Comparison of ENCODE assay signal across 8 mouse cellular contexts in genomic region chr17:30612075-30612859, GRCm38 (mm10). TPM values are rescaled to one million over a fixed set of nuclear protein-coding genes. Genes with fewer than 3 reads are reported as not detected.
DNase-seq lines count a peak whose midpoint lies in the region; ATAC-seq and TF ChIP-seq lines count a peak whose summit lies in the region.

No protein-coding gene starts in this region.

- no peak for TF ChIP-seq RAD21 in MEL (IDR thresholded peaks at IDR 0.05; ENCODE audit: low read depth, low read length)

- peaks cover 39 to 41% of the 10 kb centered on the region in 2 experiments for H3K4me1 ChIP-seq in MEL (ENCODE audit: control insufficient read depth in 1 of 2, insufficient read depth in 2 of 2, low read length in 2 of 2)
- peaks cover 9% of the 10 kb centered on the region for H3K4me1 ChIP-seq in lung, embryonic 16.5 days (replicated peaks; ENCODE audit: control insufficient read depth, insufficient read depth, low read length)

- H3K4me2 ChIP-seq in lung, embryonic 16.5 days (ENCODE audit: low read depth, low read length): peak overlapping the region; percentile 75

- DNase-seq in MEL (ENCODE audit: low read depth, low spot score): peak; percentile 100
- DNase-seq in cerebellum, adult 8-10 months: peak; percentile 100
- peak; percentile 98 for DNase-seq in forelimb bud, embryonic 11.5 days (ENCODE audit: low read depth, low spot score)
- DNase-seq in layer of hippocampus, adult 9-10 months (ENCODE audit: low spot score): peak; percentile 100
- DNase-seq in ovary, postnatal 10 days (ENCODE audit: low spot score): peak; percentile 100
- peak; percentile 98 for DNase-seq in thymus, postnatal 10 days (ENCODE audit: low spot score in 2 of 2)

- peaks cover 4 to 52% of the 10 kb centered on the region in 2 experiments; a peak in 3 of 4 replicates for H3K36me3 ChIP-seq in MEL (ENCODE audit: control insufficient read depth in 1 of 2, insufficient read depth in 2 of 2, low read length in 2 of 2)
- H3K36me3 ChIP-seq in lung, embryonic 16.5 days (ENCODE audit: control insufficient read depth, insufficient read depth, low read length): no peaks in the 10 kb centered on the region

- no peak for TF ChIP-seq EP300 in MEL (IDR thresholded peaks at IDR 0.05; ENCODE audit: low read depth in 1 of 2, low read length in 2 of 2)

- H3K27ac ChIP-seq in MEL (ENCODE audit: control insufficient read depth, low read depth, low read length): peak overlapping the region; percentile 89
- peak overlapping the region; percentile 90 for H3K27ac ChIP-seq in lung, embryonic 16.5 days (ENCODE audit: low read length)

- peak overlapping the region; percentile 89 to 96 for H3K4me3 ChIP-seq in MEL (ENCODE audit: control insufficient read depth in 1 of 2, insufficient read depth in 1 of 2, low read depth in 2 of 2, low read length in 2 of 2)
- peak overlapping the region; percentile 79 for H3K4me3 ChIP-seq in lung, embryonic 16.5 days (ENCODE audit: low read length)

- H3K9ac ChIP-seq in MEL (ENCODE audit: control insufficient read depth, low read depth, low read length, poor library complexity, severe bottlenecking): peak overlapping the region; percentile 90
- H3K9ac ChIP-seq in lung, embryonic 16.5 days (ENCODE audit: low read length): peak overlapping the region; percentile 91

- peak; percentile 97 to 98 for TF ChIP-seq POLR2A in MEL (IDR thresholded peaks at IDR 0.05; ENCODE audit: control insufficient read depth in 1 of 2, insufficient read depth in 1 of 2, low read depth in 1 of 2, low read length in 2 of 2, poor library complexity in 1 of 2)

- TF ChIP-seq CTCF in MEL (IDR thresholded peaks at IDR 0.05 in 2 of 3, conservative IDR thresholded peaks at IDR 0.05 in 1 of 3; ENCODE audit: control insufficient read depth in 1 of 3, insufficient read depth in 1 of 3, low read depth in 2 of 3, low read length in 3 of 3, poor library complexity in 1 of 3, severe bottlenecking in 1 of 3): peak in 1 of 3 experiments; percentile 55; a peak in 2 of 6 replicates

- WGBS in lung, embryonic 16.5 days: under 1% methylated on average over 34 of the region's 34 CpGs

- peak; percentile 100 for ATAC-seq in hematopoietic stem cell, adult 5-6 weeks (replicated peaks in 1 of 2; ENCODE audit: insufficient read depth in 1 of 2, low FRiP score in 2 of 2, low TSS enrichment in 1 of 2, low read depth in 1 of 2, poor library complexity in 2 of 2, severe bottlenecking in 2 of 2)
- ATAC-seq in lung, embryonic 16.5 days (ENCODE audit: low read depth): peak; percentile 100

- H3K79me2 ChIP-seq in MEL (ENCODE audit: control insufficient read depth, insufficient read depth, low read length, poor library complexity): peaks cover 37% of the 10 kb centered on the region

- no peaks in the 10 kb centered on the region for H3K9me3 ChIP-seq in MEL (replicated peaks; ENCODE audit: insufficient read depth, low read length)
- H3K9me3 ChIP-seq in lung, embryonic 16.5 days (ENCODE audit: control insufficient read depth, low read length): no peaks in the 10 kb centered on the region

- H3K27me3 ChIP-seq in MEL (ENCODE audit: control insufficient read depth in 1 of 2, insufficient read depth in 2 of 2, low read length in 2 of 2): no peaks in the 10 kb centered on the region
- H3K27me3 ChIP-seq in lung, embryonic 16.5 days (ENCODE audit: control insufficient read depth, insufficient read depth, low read depth, low read length): no peaks in the 10 kb centered on the region

TF ChIP-seq in MEL, 35 proteins besides CTCF, POLR2A, EP300 and RAD21:
- TF ChIP-seq POLR2AphosphoS5 (IDR thresholded peaks at IDR 0.05; ENCODE audit: borderline replicate concordance, low read depth, low read length) (0 out of 2 replicates have a peak, but pooled peaks have one; percentile 76), TBP (IDR thresholded peaks at IDR 0.05; ENCODE audit: low read depth, low read length) (peak; percentile 90), USF2 (IDR thresholded peaks at IDR 0.05; ENCODE audit: borderline replicate concordance in 1 of 2, insufficient read depth in 1 of 2, low read depth in 1 of 2, low read length in 2 of 2) (no peak), ETS1 (IDR thresholded peaks at IDR 0.05; ENCODE audit: low read depth, low read length) (no peak), MAZ (IDR thresholded peaks at IDR 0.05; ENCODE audit: low read depth, low read length) (no peak), UBTF (IDR thresholded peaks at IDR 0.05; ENCODE audit: borderline replicate concordance, insufficient read depth, low read depth, low read length) (peak; percentile 90; the same call in 1 of the 2 replicates), NELFE (IDR thresholded peaks at IDR 0.05; ENCODE audit: low read depth, low read length) (no peak)

RNA-seq across cellular contexts. Expression of gene Dnah8, which starts 11.9 kb away (rescaled TPM):
- 12.3 and 15.4 TPM in 2 replicates for total RNA-seq in MEL (2012; rRNA removed)
- polyA plus RNA-seq in MEL (2012; ENCODE audit: insufficient read depth in 1 of 2, insufficient read length in 2 of 2, low read depth in 1 of 2, low replicate concordance in 2 of 2, missing spikeins in 1 of 2): 100 to 1,000 TPM in 1 of 2 experiments, 10 to 100 TPM in 1; 19.5 to 143 TPM
- 36.0 and 56.8 TPM in 2 replicates for total RNA-seq in hematopoietic stem cell, adult 5-6 weeks (2017)
- 8.8 and 9.2 TPM in 2 replicates for polyA plus RNA-seq in lung, embryonic 16.5 days (2015; fragmentation: Nextera tagmentation; extraction: Ambion mirVana)

RNA-seq across cellular contexts. Expression of gene Glo1, which starts 14.4 kb away (rescaled TPM):
- 258 and 260 TPM in 2 replicates for total RNA-seq in MEL (2012; rRNA removed)
- 100 to 1,000 TPM in 1 of 2 experiments, 10 to 100 TPM in 1; 58.5 to 288 TPM for polyA plus RNA-seq in MEL (2012; ENCODE audit: insufficient read depth in 1 of 2, insufficient read length in 2 of 2, low read depth in 1 of 2, low replicate concordance in 2 of 2, missing spikeins in 1 of 2)
- 116 and 125 TPM in 2 replicates for total RNA-seq in hematopoietic stem cell, adult 5-6 weeks (2017)
- 215 and 221 TPM in 2 replicates for polyA plus RNA-seq in lung, embryonic 16.5 days (2015; fragmentation: Nextera tagmentation; extraction: Ambion mirVana)

RNA-seq across cellular contexts. Expression of gene Btbd9, which starts 36.0 kb away (rescaled TPM):
- 24.7 and 28.8 TPM in 2 replicates for total RNA-seq in MEL (2012; rRNA removed)
- 10 to 100 TPM in 1 of 2 experiments, not detected in 1; 33.8 TPM for polyA plus RNA-seq in MEL (2012; ENCODE audit: insufficient read depth in 1 of 2, insufficient read length in 2 of 2, low read depth in 1 of 2, low replicate concordance in 2 of 2, missing spikeins in 1 of 2)
- total RNA-seq in hematopoietic stem cell, adult 5-6 weeks (2017): 32.5 and 33.4 TPM in 2 replicates
- polyA plus RNA-seq in lung, embryonic 16.5 days (2015; fragmentation: Nextera tagmentation; extraction: Ambion mirVana): 55.8 and 57.1 TPM in 2 replicates

Comparison
In these comparisons a context has a peak if more than half of its experiments do, and no peak if none do; other contexts are left out.
1. Peak in every context shown above with its lines: DNase-seq, ATAC-seq, H3K4me3 ChIP-seq and H3K27ac ChIP-seq.